Mouse (Mus musculus): ENCODE measurements at regions not wholly inside any gene's neighbourhood (a gene's known extent, or its start where the extent isn't known, plus 50 kb on each side); places are given as distances from the start of the nearest gene placed in this dataset.

- Histone ChIP-seq H3K4me1 (ENCODE audit: control insufficient read depth, insufficient read depth, low read length) (no peaks in the 10 kb centered on the region), H3K4me3 (ENCODE audit: insufficient read depth, low read depth, low read length) (no peak overlapping the region), H3K9ac (ENCODE audit: low read depth, low read length) (no peak overlapping the region), H3K79me2 (ENCODE audit: control insufficient read depth, insufficient read depth, low read length) (no peaks in the 10 kb centered on the region), H3K27me3 (ENCODE audit: control insufficient read depth, insufficient read depth, low read length) (no peaks in the 10 kb centered on the region), H3K36me3 (ENCODE audit: control insufficient read depth, insufficient read depth, low read length) (no peaks in the 10 kb centered on the region), H3K27ac (replicated peaks; ENCODE audit: insufficient read depth, low read depth, low read length) (no peak overlapping the region)
- no peak for TF ChIP-seq CTCF (IDR thresholded peaks at IDR 0.05; ENCODE audit: low read depth, low read length)
- TF ChIP-seq POLR2A (IDR thresholded peaks at IDR 0.05; ENCODE audit: extremely low read depth, insufficient read depth, low read length) = no peak
- no peak for DNase-seq (ENCODE audit: extremely low read depth, low read depth, low spot score)
- 95% methylated on average over 3 of the region's 3 CpGs for WGBS
Observed at GRCm38 (mm10) chr8:78086361-78086760, 126.7 kb upstream of the Ttc29 start.

GRCm38 (mm10) chr8:78090382-78091122 is 122.5 kb upstream of the Ttc29 start:
- Histone ChIP-seq H3K4me3 (ENCODE audit: insufficient read depth, low read depth, low read length) (no peak overlapping the region), H3K27me3 (ENCODE audit: control insufficient read depth, insufficient read depth, low read length) (no peaks in the 10 kb centered on the region), H3K4me1 (ENCODE audit: control insufficient read depth, insufficient read depth, low read length) (no peaks in the 10 kb centered on the region), H3K79me2 (ENCODE audit: control insufficient read depth, insufficient read depth, low read length) (no peaks in the 10 kb centered on the region), H3K36me3 (ENCODE audit: control insufficient read depth, insufficient read depth, low read length) (no peaks in the 10 kb centered on the region), H3K9ac (ENCODE audit: low read depth, low read length) (no peak overlapping the region), H3K27ac (replicated peaks; ENCODE audit: insufficient read depth, low read depth, low read length) (no peak overlapping the region)
- no peak for TF ChIP-seq POLR2A (IDR thresholded peaks at IDR 0.05; ENCODE audit: extremely low read depth, insufficient read depth, low read length)
- TF ChIP-seq CTCF (IDR thresholded peaks at IDR 0.05; ENCODE audit: low read depth, low read length) = no peak
- no peak for DNase-seq (ENCODE audit: extremely low read depth, low read depth, low spot score)
- 45% methylated on average over 9 of the region's 9 CpGs for WGBS

GRCm38 (mm10) chr8:78096383-78096782 is 116.7 kb upstream of the Ttc29 start:
- TF ChIP-seq CTCF (IDR thresholded peaks at IDR 0.05; ENCODE audit: low read depth, low read length) = no peak
- no peak for TF ChIP-seq POLR2A (IDR thresholded peaks at IDR 0.05; ENCODE audit: extremely low read depth, insufficient read depth, low read length)
- Histone ChIP-seq H3K27me3 (ENCODE audit: control insufficient read depth, insufficient read depth, low read length) (no peaks in the 10 kb centered on the region), H3K4me3 (ENCODE audit: insufficient read depth, low read depth, low read length) (no peak overlapping the region), H3K27ac (replicated peaks; ENCODE audit: insufficient read depth, low read depth, low read length) (no peak overlapping the region), H3K9ac (ENCODE audit: low read depth, low read length) (no peak overlapping the region), H3K4me1 (ENCODE audit: control insufficient read depth, insufficient read depth, low read length) (no peaks in the 10 kb centered on the region), H3K36me3 (ENCODE audit: control insufficient read depth, insufficient read depth, low read length) (no peaks in the 10 kb centered on the region), H3K79me2 (ENCODE audit: control insufficient read depth, insufficient read depth, low read length) (no peaks in the 10 kb centered on the region)
- DNase-seq (ENCODE audit: extremely low read depth, low read depth, low spot score) = no peak
- 68% methylated on average over 5 of the region's 5 CpGs for WGBS

- TF ChIP-seq POLR2A (IDR thresholded peaks at IDR 0.05; ENCODE audit: extremely low read depth, insufficient read depth, low read length) (no peak), CTCF (IDR thresholded peaks at IDR 0.05; ENCODE audit: low read depth, low read length) (no peak)
- Histone ChIP-seq H3K79me2 (ENCODE audit: control insufficient read depth, insufficient read depth, low read length) (no peaks in the 10 kb centered on the region), H3K4me1 (ENCODE audit: control insufficient read depth, insufficient read depth, low read length) (no peaks in the 10 kb centered on the region), H3K27me3 (ENCODE audit: control insufficient read depth, insufficient read depth, low read length) (no peaks in the 10 kb centered on the region), H3K9ac (ENCODE audit: low read depth, low read length) (no peak overlapping the region), H3K27ac (replicated peaks; ENCODE audit: insufficient read depth, low read depth, low read length) (no peak overlapping the region), H3K36me3 (ENCODE audit: control insufficient read depth, insufficient read depth, low read length) (no peaks in the 10 kb centered on the region), H3K4me3 (ENCODE audit: insufficient read depth, low read depth, low read length) (no peak overlapping the region)
- 44% methylated on average over 6 of the region's 6 CpGs for WGBS
- DNase-seq (ENCODE audit: extremely low read depth, low read depth, low spot score) = no peak
Observed at GRCm38 (mm10) chr8:78098191-78098745, 114.8 kb upstream of the Ttc29 start.

- 85% methylated on average over 3 of the region's 3 CpGs for WGBS
- no peak for TF ChIP-seq POLR2A (IDR thresholded peaks at IDR 0.05; ENCODE audit: extremely low read depth, insufficient read depth, low read length)
- no peak for TF ChIP-seq CTCF (IDR thresholded peaks at IDR 0.05; ENCODE audit: low read depth, low read length)
- no peak overlapping the region for H3K9ac ChIP-seq (ENCODE audit: low read depth, low read length)
Observed at GRCm38 (mm10) chr8:78099091-78099490, 114.0 kb upstream of the Ttc29 start.

GRCm38 (mm10) chr8:78107339-78107738 is 105.8 kb upstream of the Ttc29 start:
- no peaks in the 10 kb centered on the region for H3K36me3 ChIP-seq (ENCODE audit: control insufficient read depth, insufficient read depth, low read length)
- no peak overlapping the region for H3K27ac ChIP-seq (replicated peaks; ENCODE audit: insufficient read depth, low read depth, low read length)
- DNase-seq (ENCODE audit: extremely low read depth, low read depth, low spot score) = no peak
- no peaks in the 10 kb centered on the region for H3K27me3 ChIP-seq (ENCODE audit: control insufficient read depth, insufficient read depth, low read length)
- no peak overlapping the region for H3K9ac ChIP-seq (ENCODE audit: low read depth, low read length)
- WGBS = 39% methylated on average over 7 of the region's 7 CpGs
- no peaks in the 10 kb centered on the region for H3K79me2 ChIP-seq (ENCODE audit: control insufficient read depth, insufficient read depth, low read length)
- TF ChIP-seq CTCF (IDR thresholded peaks at IDR 0.05; ENCODE audit: low read depth, low read length) (no peak), POLR2A (IDR thresholded peaks at IDR 0.05; ENCODE audit: extremely low read depth, insufficient read depth, low read length) (no peak)
- no peaks in the 10 kb centered on the region for H3K4me1 ChIP-seq (ENCODE audit: control insufficient read depth, insufficient read depth, low read length)
- no peak overlapping the region for H3K4me3 ChIP-seq (ENCODE audit: insufficient read depth, low read depth, low read length)

More at GRCm38 (mm10) chr8:78099091-78099490, 114.0 kb upstream of the Ttc29 start:
- Histone ChIP-seq H3K79me2 (ENCODE audit: control insufficient read depth, insufficient read depth, low read length) (no peaks in the 10 kb centered on the region), H3K36me3 (ENCODE audit: control insufficient read depth, insufficient read depth, low read length) (no peaks in the 10 kb centered on the region), H3K4me1 (ENCODE audit: control insufficient read depth, insufficient read depth, low read length) (no peaks in the 10 kb centered on the region), H3K27ac (replicated peaks; ENCODE audit: insufficient read depth, low read depth, low read length) (no peak overlapping the region), H3K27me3 (ENCODE audit: control insufficient read depth, insufficient read depth, low read length) (no peaks in the 10 kb centered on the region), H3K4me3 (ENCODE audit: insufficient read depth, low read depth, low read length) (no peak overlapping the region)
- DNase-seq (ENCODE audit: extremely low read depth, low read depth, low spot score) = no peak
